Mouse (Mus musculus) hindbrain, postnatal 0 days (tissue): ENCODE data around the gene Hist1h4h. TPM values are rescaled to one million over a fixed set of nuclear protein-coding genes. Genes with fewer than 3 reads are reported as not detected.
"Not testable (repeated sequence)": the region's sequence is repeated elsewhere in the genome, so short reads cannot be mapped to it uniquely, and the experiment has no call there.

Experiments
- ATAC-seq: fragments of 200-750 bp; cut with Nextera tagmentation; 2 replicates; pipeline ENCODE4 v1.8.0; 2017; ENCODE audit warnings: mild to moderate bottlenecking, moderate TSS enrichment, moderate library complexity
- DNase-seq: peaks from one replicate; pipeline ENCODE4 v3.0.0-alpha.2; 2015; ENCODE audit warnings: low spot score
- H3K27ac ChIP-seq: fragments of 300-500 bp; sonication (generic); 2 replicates; pipeline ENCODE4 v1.5.1; 2014; ENCODE audit warnings: mild to moderate bottlenecking
- H3K27me3 ChIP-seq: fragments of 300-500 bp; sonication (generic); 2 replicates; pipeline ENCODE4 v1.6.1; 2014; ENCODE audit warnings: low read length, mixed read lengths; ENCODE audit not compliant: insufficient read depth
- H3K36me3 ChIP-seq: fragments of 300-500 bp; sonication (generic); 2 replicates; pipeline ENCODE4 v1.6.1; 2014; ENCODE audit warnings: low read length, mixed read lengths; ENCODE audit not compliant: insufficient read depth
- H3K4me1 ChIP-seq: fragments of 300-500 bp; sonication (generic); 2 replicates; pipeline ENCODE4 v1.6.1; 2014; ENCODE audit warnings: antibody characterized with exemption, low read length, mixed read lengths; ENCODE audit not compliant: insufficient read depth
- H3K4me2 ChIP-seq: fragments of 300-500 bp; sonication (generic); 2 replicates; pipeline ENCODE4 v1.6.1; 2014; ENCODE audit warnings: low read depth, mild to moderate bottlenecking, low read length, moderate library complexity, mixed read lengths
- H3K4me3 ChIP-seq: fragments of 300-500 bp; sonication (generic); 2 replicates; pipeline ENCODE4 v1.5.1; 2014; ENCODE audit warnings: low read length
- H3K9ac ChIP-seq: fragments of 300-500 bp; sonication (generic); replicated peaks from 2 replicates; pipeline ENCODE4 v1.6.1; 2014; ENCODE audit warnings: mild to moderate bottlenecking, low read length, moderate library complexity, mixed read lengths
- H3K9me3 ChIP-seq: fragments of 300-500 bp; sonication (generic); 2 replicates; pipeline ENCODE4 v1.6.1; 2016; ENCODE audit warnings: low read length, mixed read lengths
- CTCF ChIP-seq: IDR thresholded peaks from 2 replicates; pipeline ENCODE4 v1.5.1; 2016; ENCODE audit warnings: antibody characterized with exemption, control low read depth, low read depth
- WGBS: fragments of 180-500 bp; shearing (Covaris S2); extraction: QIAGEN DNeasy Blood & Tissue Kit; methylation state at CpG from one replicate; pipeline ENCODE4 v1.1.7; 2014; 5-methylcytosine and 5-hydroxymethylcytosine counted together
- polyA plus RNA-seq: library from polyadenylated mRNA; unstranded; fragments of >200 nt; fragmentation: Nextera tagmentation; extraction: Ambion mirVana; gene quantifications from 2 replicates; pipeline ENCODE4 v1.2.1, GENCODE M21; 2015
- total RNA-seq: library from RNA; depleted of rRNA; stranded (reverse); fragments of >200 nt; gene quantifications from 2 replicates; pipeline ENCODE4 v1.2.3, GENCODE M21; 2014

The Hist1h4h gene
- total and polyA plus RNA-seq, 2 experiments from 2014 or later, result 4.2 to 3,828 TPM

GRCm38 (mm10) chr13:23541497-23541896 is 10.6 kb downstream of the Hist1h4h start:
- no peaks in the 10 kb centered on the region for H3K27me3 ChIP-seq
- WGBS, result 81% methylated on average over 3 of the region's 3 CpGs
- H3K4me3 ChIP-seq, result no peak overlapping the region
- no peaks in the 10 kb centered on the region for H3K4me1 ChIP-seq
- no peak for DNase-seq
- no peaks in the 10 kb centered on the region for H3K9me3 ChIP-seq
- no peak overlapping the region for H3K27ac ChIP-seq
- no peak for ATAC-seq
- H3K9ac ChIP-seq, result no peak overlapping the region
- no peak overlapping the region for H3K4me2 ChIP-seq
- no peaks in the 10 kb centered on the region for H3K36me3 ChIP-seq
- TF ChIP-seq CTCF, result no peak

- not testable (repeated sequence) for H3K9me3 ChIP-seq, ATAC-seq, DNase-seq, H3K27me3 ChIP-seq, H3K36me3 ChIP-seq, H3K4me1 ChIP-seq
- Histone ChIP-seq H3K27ac (peak overlapping the region; percentile 67; the same call in 1 of the 2 replicates), H3K4me2 (peak overlapping the region; percentile 79), H3K4me3 (peak overlapping the region; percentile 47), H3K9ac (peak overlapping the region; percentile 21; the same call in 1 of the 2 replicates)
- WGBS, result 3% methylated on average over 3 of the region's 3 CpGs
Observed at GRCm38 (mm10) chr13:23542225-23542980, 11.6 kb downstream of the Hist1h4h start.

- Histone ChIP-seq H3K9ac (peak within 1 kb of the TSS; percentile 21; the same call in 1 of the 2 replicates), H3K4me3 (peak within 1 kb of the TSS; percentile 47), H3K4me2 (peak within 1 kb of the TSS; percentile 79), H3K27ac (peak within 1 kb of the TSS; percentile 88)
- not testable (repeated sequence) for H3K36me3 ChIP-seq, H3K27me3 ChIP-seq, H3K4me1 ChIP-seq, H3K9me3 ChIP-seq
- ATAC-seq (peak; percentile 88), DNase-seq (peak; percentile 91)
- WGBS, result under 1% methylated on average over 35 of the region's 42 CpGs
Observed at GRCm38 (mm10) chr13:23542999-23543607, 12.3 kb downstream of the Hist1h4h start, which contains the start of gene Hist1h2bh. TSS of gene Hist1h2bh (minus strand) at chr13:23543392.

GRCm38 (mm10) chr13:23543965-23544786 is 13.3 kb downstream of the Hist1h4h start, which contains the start of gene Hist1h3f:
TSS of gene Hist1h3f (plus strand) at chr13:23544052.
- H3K9ac ChIP-seq, result no peak within 1 kb of the TSS; the same call in 1 of the 2 replicates

GRCm38 (mm10) chr13:23544787-23545120 is 13.9 kb downstream of the Hist1h4h start:
- DNase-seq, H3K27ac ChIP-seq, ATAC-seq, H3K36me3 ChIP-seq, H3K9me3 ChIP-seq, H3K9ac ChIP-seq, H3K4me1 ChIP-seq, H3K27me3 ChIP-seq: not testable (repeated sequence)
- 0% methylated on average over 12 of the region's 14 CpGs for WGBS
- H3K4me2 ChIP-seq, result peak overlapping the region; percentile 79; the same call in 1 of the 2 replicates
- peak overlapping the region; percentile 47 for H3K4me3 ChIP-seq

More at GRCm38 (mm10) chr13:23543965-23544786, 13.3 kb downstream of the Hist1h4h start, which contains the start of gene Hist1h3f:
- Histone ChIP-seq H3K4me1 (no peaks in the 10 kb centered on the region), H3K27ac (peak within 1 kb of the TSS; percentile 88), H3K4me3 (peak within 1 kb of the TSS; percentile 47), H3K27me3 (no peaks in the 10 kb centered on the region), H3K4me2 (peak within 1 kb of the TSS; percentile 79), H3K36me3 (no peaks in the 10 kb centered on the region), H3K9me3 (no peaks in the 10 kb centered on the region)
- DNase-seq, result peak; percentile 96
- TF ChIP-seq CTCF, result no peak
- WGBS, result 1% methylated on average over 22 of the region's 45 CpGs
- ATAC-seq, result peak; percentile 97

- H3K4me1 ChIP-seq, result no peaks in the 10 kb centered on the region
- H3K27me3 ChIP-seq, result no peaks in the 10 kb centered on the region
- no peak for TF ChIP-seq CTCF
- ATAC-seq (no peak), DNase-seq (no peak)
- no peaks in the 10 kb centered on the region for H3K9me3 ChIP-seq
- H3K27ac ChIP-seq, result no peak overlapping the region
- H3K9ac ChIP-seq, result no peak overlapping the region
- H3K4me2 ChIP-seq, result no peak overlapping the region
- no peaks in the 10 kb centered on the region for H3K36me3 ChIP-seq
- no peak overlapping the region for H3K4me3 ChIP-seq
- WGBS, result 81% methylated on average over 5 of the region's 5 CpGs
Observed at GRCm38 (mm10) chr13:23546694-23547093, 15.8 kb downstream of the Hist1h4h start.
